Mouse (Mus musculus) heart, adult 2 months (tissue): ENCODE results near the gene Tmem208.

Experiments
- CTCF ChIP-seq: fragments of 200-600 bp; IDR thresholded peaks from 2 replicates; pipeline ENCODE4 v1.8.1; 2022; ENCODE audit warnings: antibody characterized with exemption, mild to moderate bottlenecking, moderate library complexity
- EP300 ChIP-seq: fragments of 200-500 bp; IDR thresholded peaks from 2 replicates; pipeline ENCODE4 v1.6.1; 2011; ENCODE audit warnings: low read depth, low read length, control low read depth; ENCODE audit not compliant: insufficient read depth
- POLR2A ChIP-seq: fragments of 200-500 bp; IDR thresholded peaks from 2 replicates; pipeline ENCODE4 v1.6.1; 2011; ENCODE audit warnings: mild to moderate bottlenecking, low read depth, low read length, control low read depth; ENCODE audit not compliant: insufficient read depth

DNA sequence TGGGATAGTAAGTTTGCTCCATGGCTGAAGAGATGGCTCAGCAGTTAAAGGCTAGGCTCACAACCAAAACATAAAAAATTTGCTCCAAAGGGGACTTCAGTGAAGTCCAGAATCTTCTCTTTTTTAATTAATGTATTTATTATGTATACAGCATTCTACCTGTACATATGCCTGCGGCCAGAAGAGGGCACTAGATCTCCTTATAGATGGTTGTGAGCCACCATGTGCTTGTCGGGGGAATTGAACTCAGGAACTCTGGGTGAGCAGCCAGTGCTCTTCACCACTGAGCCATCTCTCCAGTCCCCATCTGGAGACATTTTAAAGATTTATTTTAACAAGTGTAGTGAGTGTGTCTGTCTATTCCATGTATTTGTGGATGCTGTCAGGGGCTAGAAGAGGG lies 41.0 kb downstream of the Tmem208 start:
- TF ChIP-seq CTCF = peak; percentile 68
- TF ChIP-seq POLR2A = no peak
- no peak for TF ChIP-seq EP300
